ENCODE assay signal across 8 mouse cellular contexts in genomic region chr9:110116353-110116976, GRCm38 (mm10). TPM values are rescaled to one million over a fixed set of nuclear protein-coding genes. Genes with fewer than 3 reads are reported as not detected.
A peak's percentile ranks its signal among the peaks of the same experiment; 100 is the strongest.
DNase-seq lines count a peak whose midpoint lies in the region; ATAC-seq and TF ChIP-seq lines count a peak whose summit lies in the region.

No protein-coding gene starts in this region.

- in situ Hi-C loops in ES-E14 (cut with MboI; ENCODE audit: low sequenced_read_pairs in 2 of 2, unreplicated experiment in 2 of 2) = no loop called here

- WGBS in heart, embryonic 12.5 days = 13% methylated on average over 10 of the region's 10 CpGs

- peak overlapping the region; percentile 80 for H3K4me3 ChIP-seq in heart, embryonic 12.5 days
- peak overlapping the region; percentile 90 to 93 for H3K4me3 ChIP-seq in ES-E14 (ENCODE audit: insufficient read depth in 1 of 2, low read depth in 1 of 2, low read length in 2 of 2, poor library complexity in 1 of 2, severe bottlenecking in 1 of 2)

- peak overlapping the region; percentile 94 for H3K27ac ChIP-seq in heart, embryonic 12.5 days (ENCODE audit: poor library complexity, severe bottlenecking)
- peak overlapping the region; percentile 86; the same call in 1 of the 2 replicates for H3K27ac ChIP-seq in ES-E14 (ENCODE audit: insufficient read depth, low read depth, low read length, poor library complexity, severe bottlenecking)

- peaks cover 19% of the 10 kb centered on the region for H3K36me3 ChIP-seq in heart, embryonic 12.5 days
- H3K36me3 ChIP-seq in ES-E14 (ENCODE audit: control insufficient read depth, insufficient read depth, low read length, poor library complexity, severe bottlenecking) = peaks cover 2% of the 10 kb centered on the region; the same call in 1 of the 2 replicates

- H3K27me3 ChIP-seq in heart, embryonic 12.5 days (replicated peaks) = no peaks in the 10 kb centered on the region

- peaks cover 13% of the 10 kb centered on the region for H3K4me1 ChIP-seq in heart, embryonic 12.5 days (replicated peaks)
- peaks cover 0 to 1% of the 10 kb centered on the region in 2 experiments; a peak in 1 of 4 replicates for H3K4me1 ChIP-seq in ES-E14 (ENCODE audit: control insufficient read depth in 2 of 2, insufficient read depth in 2 of 2, low read length in 2 of 2, poor library complexity in 1 of 2)

- peak overlapping the region; percentile 79 for H3K4me2 ChIP-seq in heart, embryonic 12.5 days

- no peaks in the 10 kb centered on the region for H3K9me3 ChIP-seq in heart, embryonic 12.5 days (replicated peaks)
- H3K9me3 ChIP-seq in ES-E14 (ENCODE audit: control insufficient read depth, insufficient read depth, low read depth, low read length) = no peaks in the 10 kb centered on the region

- DNase-seq in heart, postnatal 36 days = no peak
- DNase-seq in ES-E14 (ENCODE audit: low read depth, low spot score) = no peak
- peak; percentile 43 for DNase-seq in forelimb bud, embryonic 11.5 days (ENCODE audit: low read depth, low spot score)
- peak; percentile 40 for DNase-seq in mesoderm, embryonic 11.5 days (ENCODE audit: low read depth, low spot score)
- DNase-seq in adrenal gland, postnatal 25 days = no peak
- DNase-seq in spleen, adult 12 weeks (ENCODE audit: low spot score) = no peak
- no peak for DNase-seq in left cerebral cortex, postnatal 14 days (ENCODE audit: low spot score in 2 of 2)

- no peak for ATAC-seq in heart, embryonic 12.5 days (ENCODE audit: insufficient number of reproducible peaks, low FRiP score)

- H3K9ac ChIP-seq in heart, embryonic 12.5 days = peak overlapping the region; percentile 91
- H3K9ac ChIP-seq in ES-E14 (ENCODE audit: insufficient read depth, low read depth, low read length, poor library complexity, severe bottlenecking) = peak overlapping the region; percentile 96

- intact Hi-C loops in heart, postnatal 36 days (cut with DNase I) = no loop called here
- intact Hi-C loops in left cerebral cortex, postnatal 14 days (cut with DNase I) = no loop called here

TF ChIP-seq in ES-E14, 5 proteins besides CTCF, POLR2A, EP300 and RAD21:
- no peak for TF ChIP-seq CHD2 (IDR thresholded peaks at IDR 0.05; ENCODE audit: low read depth, low read length)
- TF ChIP-seq HCFC1 (IDR thresholded peaks at IDR 0.05; ENCODE audit: borderline replicate concordance, insufficient read depth, low read length) = no peak
- TF ChIP-seq ZC3H11A (IDR thresholded peaks at IDR 0.05; ENCODE audit: borderline replicate concordance, low read depth, low read length) = no peak
- TF ChIP-seq MAFK (IDR thresholded peaks at IDR 0.05; ENCODE audit: insufficient read depth, low read depth, low read length) = no peak
TF ChIP-seq in ES-E14: peak in this region for 0.

RNA-seq across cellular contexts. Expression of gene Smarcc1, which starts 1.0 kb away (rescaled TPM):
- 111 and 118 TPM in 2 replicates for polyA plus RNA-seq in heart, embryonic 12.5 days (2016; fragmentation: Nextera tagmentation; extraction: Ambion mirVana)
- 10 to 100 TPM; 23.4 to 27.4 TPM for total RNA-seq in heart, postnatal 36 days (2021)
- total RNA-seq in ES-E14 (2012; rRNA removed) = 56.9 and 64.3 TPM in 2 replicates
- total RNA-seq in adrenal gland, postnatal 25 days (2021) = 62.0 and 67.1 TPM in 2 replicates
- total RNA-seq in left cerebral cortex, postnatal 14 days (2021) = 10 to 100 TPM; 67.8 to 68.7 TPM

RNA-seq across cellular contexts. Expression of gene Dhx30, which starts 1.2 kb away (rescaled TPM):
- 114 and 120 TPM in 2 replicates for polyA plus RNA-seq in heart, embryonic 12.5 days (2016; fragmentation: Nextera tagmentation; extraction: Ambion mirVana)
- total RNA-seq in heart, postnatal 36 days (2021) = 10 to 100 TPM; 57.4 to 60.2 TPM
- 191 and 204 TPM in 2 replicates for total RNA-seq in ES-E14 (2012; rRNA removed)
- 96.3 and 116 TPM in 2 replicates for total RNA-seq in adrenal gland, postnatal 25 days (2021)
- 100 to 1,000 TPM; 153 to 158 TPM for total RNA-seq in left cerebral cortex, postnatal 14 days (2021)

Comparison
In these comparisons a context has a peak if more than half of its experiments do, and no peak if none do; other contexts are left out.
1. DNase-seq: peak in forelimb bud, embryonic 11.5 days (single experiment) and mesoderm, embryonic 11.5 days (single experiment); none in heart, postnatal 36 days (0 of 2), ES-E14 (single experiment), adrenal gland, postnatal 25 days (single experiment), spleen, adult 12 weeks (single experiment) and left cerebral cortex, postnatal 14 days (0 of 2).